Mouse (Mus musculus): ENCODE results near the gene Vrk1. TPM values are rescaled to one million over a fixed set of nuclear protein-coding genes. Genes with fewer than 3 reads are reported as not detected.

The Vrk1 gene
- polyA plus RNA-seq, 1 experiment from 2014 or later, result 37.1 TPM

DNA sequence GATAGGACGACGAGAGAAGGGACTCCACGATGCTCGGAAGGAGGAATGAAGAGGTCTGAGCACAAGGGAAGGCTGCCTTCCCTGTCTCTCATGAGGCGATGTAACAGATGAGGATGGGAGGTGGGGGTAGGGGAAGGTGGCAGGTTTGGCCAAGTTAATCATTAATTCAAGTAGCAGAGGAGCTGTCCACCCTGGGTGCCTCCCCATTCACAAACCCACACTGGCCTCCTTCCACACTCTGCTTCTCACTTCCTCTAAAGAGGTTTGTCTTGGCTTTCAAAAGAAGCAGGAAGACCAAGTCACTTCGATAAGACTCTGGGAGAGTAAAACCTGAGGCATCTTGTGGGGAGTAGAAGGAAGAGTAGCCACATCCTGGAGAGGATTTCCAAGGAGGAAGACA is 5.3 kb upstream of the Vrk1 start:
- Histone ChIP-seq H3K4me2 (ENCODE audit: low read length) (no peak overlapping the region), H3K27ac (replicated peaks in 1 of 2; ENCODE audit: control insufficient read depth in 1 of 2, insufficient read depth in 1 of 2, low read depth in 2 of 2, low read length in 2 of 2) (no peak overlapping the region), H3K9me3 (ENCODE audit: control insufficient read depth, low read length) (no peaks in the 10 kb centered on the region; the same call in 1 of the 2 replicates), H3K9ac (ENCODE audit: low read length) (no peak overlapping the region), H3K27me3 (ENCODE audit: control insufficient read depth, insufficient read depth, low read length) (no peaks in the 10 kb centered on the region), H3K4me3 (ENCODE audit: control insufficient read depth in 1 of 2, insufficient read depth in 1 of 2, low read depth in 1 of 2, low read length in 2 of 2) (no peak overlapping the region), H3K36me3 (ENCODE audit: control insufficient read depth, insufficient read depth, low read length) (no peaks in the 10 kb centered on the region), H3K4me1 (ENCODE audit: control insufficient read depth in 2 of 2, insufficient read depth in 2 of 2, low read length in 2 of 2) (peaks cover 4 to 10% of the 10 kb centered on the region in 2 experiments; a peak in 3 of 4 replicates)
- WGBS, result 52% methylated on average over 6 of the region's 6 CpGs
- ATAC-seq (ENCODE audit: insufficient number of reproducible peaks, insufficient read depth, low FRiP score, low read depth), result no peak

DNA sequence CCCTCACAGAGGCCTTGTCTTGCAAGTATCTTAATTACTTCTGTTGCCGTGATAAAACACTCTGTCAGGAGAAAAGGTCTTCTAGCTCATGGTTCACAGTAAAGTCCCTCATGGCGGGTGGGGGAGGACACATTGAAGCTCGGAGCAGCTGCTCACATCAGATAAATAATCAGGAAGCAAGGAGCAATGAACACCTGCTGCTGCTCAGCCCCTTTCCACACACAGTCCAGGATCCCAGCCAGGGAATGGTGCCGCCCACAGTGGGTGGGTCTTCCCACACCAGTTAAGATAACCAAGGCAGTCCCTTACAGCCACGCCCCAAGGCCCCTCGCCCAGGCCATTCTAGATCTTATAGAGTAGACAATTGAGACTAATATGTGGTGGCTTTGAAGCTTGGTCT is 3.8 kb upstream of the Vrk1 start:
- ATAC-seq (ENCODE audit: insufficient number of reproducible peaks, insufficient read depth, low FRiP score, low read depth), result no peak
- Histone ChIP-seq H3K9me3 (ENCODE audit: control insufficient read depth, low read length) (no peaks in the 10 kb centered on the region; the same call in 1 of the 2 replicates), H3K36me3 (ENCODE audit: control insufficient read depth, insufficient read depth, low read length) (no peaks in the 10 kb centered on the region), H3K4me1 (ENCODE audit: control insufficient read depth in 2 of 2, insufficient read depth in 2 of 2, low read length in 2 of 2) (peaks cover 4 to 16% of the 10 kb centered on the region in 2 experiments), H3K27me3 (ENCODE audit: control insufficient read depth, insufficient read depth, low read length) (no peaks in the 10 kb centered on the region), H3K4me3 (ENCODE audit: control insufficient read depth in 1 of 2, insufficient read depth in 1 of 2, low read depth in 1 of 2, low read length in 2 of 2) (no peak overlapping the region), H3K9ac (ENCODE audit: low read length) (no peak overlapping the region), H3K27ac (replicated peaks in 1 of 2; ENCODE audit: control insufficient read depth in 1 of 2, insufficient read depth in 1 of 2, low read depth in 2 of 2, low read length in 2 of 2) (no peak overlapping the region), H3K4me2 (ENCODE audit: low read length) (no peak overlapping the region)
- 84% methylated on average over 6 of the region's 6 CpGs for WGBS

GRCm38 (mm10) chr12:106008348-106009050 is 1.5 kb upstream of the Vrk1 start:
- H3K36me3 ChIP-seq (ENCODE audit: control insufficient read depth, insufficient read depth, low read length), result no peaks in the 10 kb centered on the region
- peak overlapping the region; percentile 11; the same call in 1 of the 2 replicates for H3K9ac ChIP-seq (ENCODE audit: low read length)
- H3K4me2 ChIP-seq (ENCODE audit: low read length), result peak overlapping the region; percentile 34
- H3K4me3 ChIP-seq (ENCODE audit: control insufficient read depth in 1 of 2, insufficient read depth in 1 of 2, low read depth in 1 of 2, low read length in 2 of 2), result no peak overlapping the region
- H3K9me3 ChIP-seq (ENCODE audit: control insufficient read depth, low read length), result no peaks in the 10 kb centered on the region
- peaks cover 4 to 19% of the 10 kb centered on the region in 2 experiments for H3K4me1 ChIP-seq (ENCODE audit: control insufficient read depth in 2 of 2, insufficient read depth in 2 of 2, low read length in 2 of 2)
- ATAC-seq (ENCODE audit: insufficient number of reproducible peaks, insufficient read depth, low FRiP score, low read depth), result peak; percentile 51
- peak overlapping the region; percentile 44 to 78 for H3K27ac ChIP-seq (replicated peaks in 1 of 2; ENCODE audit: control insufficient read depth in 1 of 2, insufficient read depth in 1 of 2, low read depth in 2 of 2, low read length in 2 of 2)
- H3K27me3 ChIP-seq (ENCODE audit: control insufficient read depth, insufficient read depth, low read length), result no peaks in the 10 kb centered on the region
- 42% methylated on average over 22 of the region's 22 CpGs for WGBS

- Histone ChIP-seq H3K9me3 (ENCODE audit: control insufficient read depth, low read length) (no peaks in the 10 kb centered on the region), H3K9ac (ENCODE audit: low read length) (peak overlapping the region; percentile 42), H3K4me3 (ENCODE audit: control insufficient read depth in 1 of 2, insufficient read depth in 1 of 2, low read depth in 1 of 2, low read length in 2 of 2) (peak overlapping the region in 1 of 2 experiments; percentile 95; a peak in 2 of 4 replicates), H3K4me2 (ENCODE audit: low read length) (peak overlapping the region; percentile 85), H3K36me3 (ENCODE audit: control insufficient read depth, insufficient read depth, low read length) (no peaks in the 10 kb centered on the region), H3K27me3 (ENCODE audit: control insufficient read depth, insufficient read depth, low read length) (no peaks in the 10 kb centered on the region), H3K27ac (replicated peaks in 1 of 2; ENCODE audit: control insufficient read depth in 1 of 2, insufficient read depth in 1 of 2, low read depth in 2 of 2, low read length in 2 of 2) (peak overlapping the region; percentile 30 to 78; a peak in 3 of 4 replicates), H3K4me1 (ENCODE audit: control insufficient read depth in 2 of 2, insufficient read depth in 2 of 2, low read length in 2 of 2) (peaks cover 4 to 19% of the 10 kb centered on the region in 2 experiments)
- 79% methylated on average over 12 of the region's 12 CpGs for WGBS
- ATAC-seq (ENCODE audit: insufficient number of reproducible peaks, insufficient read depth, low FRiP score, low read depth), result no peak
These were observed 732 bp upstream of the Vrk1 start for GRCm38 (mm10) chr12:106009122-106009870.

DNA sequence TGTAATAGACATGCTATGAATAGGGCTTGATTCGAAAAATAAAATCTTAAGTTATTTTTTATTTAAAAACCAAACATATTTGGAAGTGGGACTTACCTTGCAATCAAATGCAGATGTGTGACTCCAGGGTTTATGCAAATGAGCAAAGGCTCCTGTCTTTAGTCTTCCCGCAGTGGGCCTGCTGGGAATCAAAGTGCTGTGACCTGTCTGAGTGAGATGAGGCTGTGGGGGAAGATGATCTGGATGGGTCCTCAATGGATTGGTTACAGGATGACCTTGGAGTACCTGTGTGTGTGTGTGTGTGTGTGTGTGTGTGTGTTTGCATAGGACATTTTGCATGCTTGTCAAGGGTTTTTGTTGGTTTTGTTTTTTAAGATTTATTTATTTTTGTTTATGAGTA is 2.1 kb downstream of the Vrk1 start:
- no peak for ATAC-seq (ENCODE audit: insufficient number of reproducible peaks, insufficient read depth, low FRiP score, low read depth)
- Histone ChIP-seq H3K4me2 (ENCODE audit: low read length) (no peak overlapping the region), H3K9me3 (ENCODE audit: control insufficient read depth, low read length) (no peaks in the 10 kb centered on the region), H3K27me3 (ENCODE audit: control insufficient read depth, insufficient read depth, low read length) (no peaks in the 10 kb centered on the region), H3K36me3 (ENCODE audit: control insufficient read depth, insufficient read depth, low read length) (no peaks in the 10 kb centered on the region), H3K4me1 (ENCODE audit: control insufficient read depth in 2 of 2, insufficient read depth in 2 of 2, low read length in 2 of 2) (peaks cover 4 to 19% of the 10 kb centered on the region in 2 experiments), H3K9ac (ENCODE audit: low read length) (no peak overlapping the region), H3K4me3 (ENCODE audit: control insufficient read depth in 1 of 2, insufficient read depth in 1 of 2, low read depth in 1 of 2, low read length in 2 of 2) (no peak overlapping the region), H3K27ac (replicated peaks in 1 of 2; ENCODE audit: control insufficient read depth in 1 of 2, insufficient read depth in 1 of 2, low read depth in 2 of 2, low read length in 2 of 2) (no peak overlapping the region)
- WGBS, result 70% methylated on average over 2 of the region's 2 CpGs

DNA sequence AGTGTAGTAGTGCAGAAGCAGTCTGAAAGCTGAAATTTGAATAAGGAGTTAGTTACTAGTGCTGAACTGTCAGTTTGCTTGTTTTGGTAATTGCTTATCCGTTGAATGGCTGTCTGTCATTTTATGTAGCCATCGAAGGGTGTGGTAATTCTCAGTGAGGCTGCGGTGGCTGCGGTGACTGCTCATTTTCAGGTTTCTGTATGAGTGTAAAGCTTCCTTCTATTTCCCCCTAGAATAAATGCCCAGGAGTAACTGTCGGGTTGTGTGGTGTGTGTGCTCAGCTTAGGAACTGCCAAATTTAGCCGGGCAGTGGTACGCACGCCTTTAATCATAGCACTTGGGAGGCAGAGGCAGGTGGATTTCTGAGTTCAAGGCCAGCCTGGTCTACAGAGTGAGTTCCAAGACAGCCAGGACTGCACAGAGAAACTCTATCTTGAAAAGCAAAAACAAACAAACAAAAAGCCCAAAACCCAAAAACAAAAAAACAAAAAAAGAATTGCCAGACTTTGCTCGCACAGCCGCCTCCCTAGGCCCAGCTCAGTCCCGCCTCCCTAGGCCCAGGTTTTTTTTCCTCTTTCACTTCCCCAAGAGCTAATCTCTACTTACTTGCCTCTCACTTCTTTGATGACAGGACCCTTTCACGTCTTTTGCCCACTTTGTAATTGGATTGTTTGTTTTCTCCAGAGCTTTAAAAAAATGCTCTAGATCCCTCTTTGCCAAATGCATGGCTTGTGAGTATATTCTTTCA is 6.4 kb downstream of the Vrk1 start:
- no peak overlapping the region for H3K4me2 ChIP-seq (ENCODE audit: low read length)
- no peak for ATAC-seq (ENCODE audit: insufficient number of reproducible peaks, insufficient read depth, low FRiP score, low read depth)
- no peaks in the 10 kb centered on the region for H3K9me3 ChIP-seq (ENCODE audit: control insufficient read depth, low read length)
- H3K9ac ChIP-seq (ENCODE audit: low read length), result no peak overlapping the region
- peaks cover 0 to under 1% of the 10 kb centered on the region in 2 experiments; a peak in 1 of 4 replicates for H3K4me1 ChIP-seq (ENCODE audit: control insufficient read depth in 2 of 2, insufficient read depth in 2 of 2, low read length in 2 of 2)
- no peak overlapping the region for H3K27ac ChIP-seq (replicated peaks in 1 of 2; ENCODE audit: control insufficient read depth in 1 of 2, insufficient read depth in 1 of 2, low read depth in 2 of 2, low read length in 2 of 2)
- WGBS, result 89% methylated on average over 12 of the region's 12 CpGs
- H3K27me3 ChIP-seq (ENCODE audit: control insufficient read depth, insufficient read depth, low read length), result no peaks in the 10 kb centered on the region
- no peaks in the 10 kb centered on the region for H3K36me3 ChIP-seq (ENCODE audit: control insufficient read depth, insufficient read depth, low read length)
- H3K4me3 ChIP-seq (ENCODE audit: control insufficient read depth in 1 of 2, insufficient read depth in 1 of 2, low read depth in 1 of 2, low read length in 2 of 2), result no peak overlapping the region

DNA sequence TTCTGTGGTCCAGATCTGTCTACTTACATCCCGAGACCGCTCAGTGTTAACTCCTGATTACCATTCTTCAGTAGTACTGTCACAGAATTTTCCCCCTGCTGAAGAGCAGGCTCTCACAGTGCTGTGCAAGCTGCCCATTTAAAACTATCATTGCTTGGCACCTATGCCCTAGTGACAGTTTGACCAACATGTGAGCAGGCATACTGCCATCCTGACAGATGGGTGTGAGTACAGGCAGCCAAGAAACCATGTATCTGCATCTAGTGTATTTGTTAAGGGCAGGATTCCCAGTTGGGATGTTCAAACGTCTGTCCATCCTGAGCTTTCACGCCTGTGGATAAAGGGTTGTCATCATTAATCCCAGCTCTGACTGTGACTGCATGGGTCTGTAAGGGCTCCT is 10.0 kb downstream of the Vrk1 start:
- 78% methylated on average over 4 of the region's 4 CpGs for WGBS
- no peak for ATAC-seq (ENCODE audit: insufficient number of reproducible peaks, insufficient read depth, low FRiP score, low read depth)

More for the DNA sequence above, 10.0 kb downstream of the Vrk1 start:
- H3K27ac ChIP-seq (replicated peaks in 1 of 2; ENCODE audit: control insufficient read depth in 1 of 2, insufficient read depth in 1 of 2, low read depth in 2 of 2, low read length in 2 of 2), result no peak overlapping the region
- no peaks in the 10 kb centered on the region; the same call in 1 of the 2 replicates for H3K36me3 ChIP-seq (ENCODE audit: control insufficient read depth, insufficient read depth, low read length)
- no peak overlapping the region for H3K4me3 ChIP-seq (ENCODE audit: control insufficient read depth in 1 of 2, insufficient read depth in 1 of 2, low read depth in 1 of 2, low read length in 2 of 2)
- H3K4me1 ChIP-seq (ENCODE audit: control insufficient read depth in 2 of 2, insufficient read depth in 2 of 2, low read length in 2 of 2), result peaks cover 2 to 6% of the 10 kb centered on the region in 2 experiments; a peak in 1 of 4 replicates
- no peak overlapping the region for H3K4me2 ChIP-seq (ENCODE audit: low read length)
- H3K27me3 ChIP-seq (ENCODE audit: control insufficient read depth, insufficient read depth, low read length), result no peaks in the 10 kb centered on the region
- H3K9ac ChIP-seq (ENCODE audit: low read length), result no peak overlapping the region
- no peaks in the 10 kb centered on the region for H3K9me3 ChIP-seq (ENCODE audit: control insufficient read depth, low read length)
